Mouse (Mus musculus): ENCODE results near the gene Zfand6. TPM values are rescaled to one million over a fixed set of nuclear protein-coding genes. Genes with fewer than 3 reads are reported as not detected.

Gene Zfand6
- polyA plus RNA-seq, 1 experiment from 2014 or later = 211 TPM

- H3K4me1 ChIP-seq = peaks cover 16% of the 10 kb centered on the region
- H3K27ac ChIP-seq = no peak overlapping the region
- H3K27me3 ChIP-seq = peaks cover 4% of the 10 kb centered on the region; the same call in 1 of the 2 replicates
- no peak overlapping the region for H3K9ac ChIP-seq
- no peak for ATAC-seq (ENCODE audit: low FRiP score)
- no peak overlapping the region for H3K4me3 ChIP-seq (replicated peaks)
- H3K36me3 ChIP-seq (replicated peaks) = no peaks in the 10 kb centered on the region
- 68% methylated on average over 3 of the region's 3 CpGs for WGBS
- H3K4me2 ChIP-seq = no peak overlapping the region
- H3K9me3 ChIP-seq = no peaks in the 10 kb centered on the region
Measured at GRCm38 (mm10) chr7:84604501-84604900, 85.3 kb downstream of the Zfand6 start.

GRCm38 (mm10) chr7:84601331-84601730 is 88.4 kb downstream of the Zfand6 start:
- WGBS = 87% methylated on average over 3 of the region's 3 CpGs
- no peaks in the 10 kb centered on the region for H3K36me3 ChIP-seq (replicated peaks)
- peaks cover 14% of the 10 kb centered on the region for H3K4me1 ChIP-seq
- H3K9ac ChIP-seq = no peak overlapping the region
- H3K9me3 ChIP-seq = no peaks in the 10 kb centered on the region
- no peak overlapping the region for H3K4me2 ChIP-seq
- H3K4me3 ChIP-seq (replicated peaks) = no peak overlapping the region
- no peak for ATAC-seq (ENCODE audit: low FRiP score)
- H3K27ac ChIP-seq = no peak overlapping the region
- H3K27me3 ChIP-seq = peaks cover 4% of the 10 kb centered on the region; the same call in 1 of the 2 replicates

- H3K36me3 ChIP-seq (replicated peaks) = no peaks in the 10 kb centered on the region
- H3K4me3 ChIP-seq (replicated peaks) = no peak overlapping the region
- no peak for ATAC-seq (ENCODE audit: low FRiP score)
- no peak overlapping the region for H3K9ac ChIP-seq
- peaks cover 8% of the 10 kb centered on the region for H3K4me1 ChIP-seq
- H3K4me2 ChIP-seq = no peak overlapping the region
- H3K27ac ChIP-seq = no peak overlapping the region
- peaks cover 4% of the 10 kb centered on the region; the same call in 1 of the 2 replicates for H3K27me3 ChIP-seq
- 96% methylated on average over 2 of the region's 2 CpGs for WGBS
- no peaks in the 10 kb centered on the region for H3K9me3 ChIP-seq
Measured at GRCm38 (mm10) chr7:84600631-84601030, 89.1 kb downstream of the Zfand6 start.

GRCm38 (mm10) chr7:84596633-84597032 is 93.1 kb downstream of the Zfand6 start:
- Histone ChIP-seq H3K4me3 (replicated peaks) (no peak overlapping the region), H3K9me3 (no peaks in the 10 kb centered on the region), H3K36me3 (replicated peaks) (no peaks in the 10 kb centered on the region), H3K27me3 (no peaks in the 10 kb centered on the region), H3K4me1 (no peaks in the 10 kb centered on the region), H3K9ac (no peak overlapping the region), H3K27ac (no peak overlapping the region), H3K4me2 (no peak overlapping the region)
- WGBS = 89% methylated on average over 3 of the region's 3 CpGs
- no peak for ATAC-seq (ENCODE audit: low FRiP score)

- Histone ChIP-seq H3K36me3 (replicated peaks) (no peaks in the 10 kb centered on the region), H3K4me1 (no peaks in the 10 kb centered on the region), H3K9me3 (no peaks in the 10 kb centered on the region), H3K4me3 (replicated peaks) (no peak overlapping the region), H3K27me3 (no peaks in the 10 kb centered on the region), H3K9ac (no peak overlapping the region), H3K27ac (no peak overlapping the region), H3K4me2 (no peak overlapping the region)
- no peak for ATAC-seq (ENCODE audit: low FRiP score)
- WGBS = 74% methylated on average over 3 of the region's 3 CpGs
Measured at GRCm38 (mm10) chr7:84596002-84596401, 93.8 kb downstream of the Zfand6 start.

GRCm38 (mm10) chr7:84594917-84595303 is 94.8 kb downstream of the Zfand6 start:
- Histone ChIP-seq H3K4me3 (replicated peaks) (no peak overlapping the region), H3K36me3 (replicated peaks) (no peaks in the 10 kb centered on the region), H3K27ac (no peak overlapping the region), H3K27me3 (no peaks in the 10 kb centered on the region), H3K4me2 (no peak overlapping the region), H3K9me3 (no peaks in the 10 kb centered on the region), H3K9ac (no peak overlapping the region), H3K4me1 (no peaks in the 10 kb centered on the region)
- ATAC-seq (ENCODE audit: low FRiP score) = no peak

GRCm38 (mm10) chr7:84594087-84594916 is 95.5 kb downstream of the Zfand6 start:
- H3K36me3 ChIP-seq (replicated peaks) = no peaks in the 10 kb centered on the region
- peak; percentile 69 for ATAC-seq (ENCODE audit: low FRiP score)
- no peaks in the 10 kb centered on the region for H3K9me3 ChIP-seq
- no peak overlapping the region for H3K9ac ChIP-seq
- 53% methylated on average over 8 of the region's 8 CpGs for WGBS
- no peak overlapping the region for H3K4me2 ChIP-seq
- no peaks in the 10 kb centered on the region for H3K4me1 ChIP-seq
- H3K27me3 ChIP-seq = no peaks in the 10 kb centered on the region
- H3K27ac ChIP-seq = no peak overlapping the region
- no peak overlapping the region for H3K4me3 ChIP-seq (replicated peaks)

GRCm38 (mm10) chr7:84591347-84591746 is 98.4 kb downstream of the Zfand6 start:
- Histone ChIP-seq H3K27me3 (no peaks in the 10 kb centered on the region), H3K9ac (no peak overlapping the region), H3K4me3 (replicated peaks) (no peak overlapping the region), H3K9me3 (no peaks in the 10 kb centered on the region), H3K4me1 (no peaks in the 10 kb centered on the region), H3K4me2 (no peak overlapping the region), H3K27ac (no peak overlapping the region), H3K36me3 (replicated peaks) (no peaks in the 10 kb centered on the region)
- 90% methylated on average over 3 of the region's 3 CpGs for WGBS
- ATAC-seq (ENCODE audit: low FRiP score) = no peak

- Histone ChIP-seq H3K9me3 (no peaks in the 10 kb centered on the region), H3K27ac (no peak overlapping the region), H3K27me3 (no peaks in the 10 kb centered on the region), H3K36me3 (replicated peaks) (no peaks in the 10 kb centered on the region), H3K4me1 (no peaks in the 10 kb centered on the region), H3K4me3 (replicated peaks) (no peak overlapping the region), H3K9ac (no peak overlapping the region), H3K4me2 (no peak overlapping the region)
- WGBS = 86% methylated on average over 2 of the region's 2 CpGs
- no peak for ATAC-seq (ENCODE audit: low FRiP score)
Measured at GRCm38 (mm10) chr7:84590622-84591021, 99.1 kb downstream of the Zfand6 start.

GRCm38 (mm10) chr7:84587101-84587783 is 102.5 kb downstream of the Zfand6 start:
- WGBS = 88% methylated on average over 5 of the region's 5 CpGs
- Histone ChIP-seq H3K9ac (no peak overlapping the region), H3K27me3 (no peaks in the 10 kb centered on the region), H3K9me3 (no peaks in the 10 kb centered on the region), H3K36me3 (replicated peaks) (no peaks in the 10 kb centered on the region), H3K4me1 (no peaks in the 10 kb centered on the region), H3K4me3 (replicated peaks) (no peak overlapping the region), H3K27ac (peak overlapping the region; percentile 59; the same call in 1 of the 2 replicates), H3K4me2 (no peak overlapping the region)
- ATAC-seq (ENCODE audit: low FRiP score) = no peak

GRCm38 (mm10) chr7:84586360-84587100 is 103.2 kb downstream of the Zfand6 start:
- Histone ChIP-seq H3K4me2 (no peak overlapping the region), H3K4me3 (replicated peaks) (no peak overlapping the region), H3K4me1 (no peaks in the 10 kb centered on the region), H3K27me3 (no peaks in the 10 kb centered on the region), H3K36me3 (replicated peaks) (no peaks in the 10 kb centered on the region), H3K9me3 (no peaks in the 10 kb centered on the region), H3K9ac (no peak overlapping the region), H3K27ac (peak overlapping the region; percentile 59; the same call in 1 of the 2 replicates)
- peak; percentile 66; the same call in 1 of the 2 replicates for ATAC-seq (ENCODE audit: low FRiP score)
- 37% methylated on average over 3 of the region's 3 CpGs for WGBS

GRCm38 (mm10) chr7:84585086-84585485 is 104.7 kb downstream of the Zfand6 start:
- 95% methylated on average over 4 of the region's 4 CpGs for WGBS
- no peak for ATAC-seq (ENCODE audit: low FRiP score)

More at GRCm38 (mm10) chr7:84585086-84585485, 104.7 kb downstream of the Zfand6 start:
- H3K27me3 ChIP-seq = no peaks in the 10 kb centered on the region
- H3K4me3 ChIP-seq (replicated peaks) = no peak overlapping the region
- no peak overlapping the region for H3K27ac ChIP-seq
- H3K4me1 ChIP-seq = no peaks in the 10 kb centered on the region
- no peak overlapping the region for H3K9ac ChIP-seq
- H3K4me2 ChIP-seq = no peak overlapping the region
- no peaks in the 10 kb centered on the region for H3K9me3 ChIP-seq
- no peaks in the 10 kb centered on the region for H3K36me3 ChIP-seq (replicated peaks)

All from forebrain, embryonic 12.5 days (tissue).